Mouse (Mus musculus): Measurements from ENCODE around the gene Wdr93.

Wdr93 gene

DNA sequence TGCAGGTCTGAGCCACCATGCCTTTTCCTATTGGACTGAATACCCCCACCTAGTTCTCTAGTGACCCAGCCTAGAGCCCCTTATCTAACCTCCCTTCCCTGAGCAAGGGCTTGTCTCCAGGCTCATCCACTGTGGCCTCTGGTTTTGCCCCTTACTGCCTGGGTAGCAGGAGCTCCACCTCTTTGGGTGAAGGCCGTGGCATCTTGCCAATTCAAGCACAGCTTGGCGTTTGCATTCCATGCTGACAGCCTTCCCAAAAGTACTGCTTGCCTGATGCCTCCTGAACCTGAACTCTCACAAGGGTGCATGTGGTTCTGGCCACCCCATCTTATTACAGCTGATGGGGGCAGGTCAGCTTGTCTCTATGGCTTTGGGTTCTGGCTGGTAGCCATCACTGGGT is 60.9 kb downstream of the Wdr93 start:
- DNase-seq: peak; percentile 42

DNA sequence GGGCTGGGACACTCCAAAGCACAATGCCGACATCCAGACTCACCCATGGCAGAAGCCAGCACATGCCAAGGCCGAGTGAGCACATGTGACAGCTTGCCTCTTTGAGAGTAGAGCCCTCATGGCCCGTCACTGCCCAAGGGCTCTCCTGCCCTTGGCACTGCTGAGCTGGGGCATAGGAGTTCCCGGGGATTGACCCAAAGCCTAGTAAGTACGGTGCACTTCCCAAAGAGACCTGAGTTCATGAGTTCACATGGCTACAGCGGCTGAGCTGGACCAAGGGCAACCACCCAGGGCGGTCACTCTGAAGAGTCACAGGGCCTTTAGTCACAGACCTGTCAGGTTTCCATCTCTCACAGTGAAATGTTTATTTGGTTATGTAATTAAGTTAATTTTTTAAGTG is 65.6 kb downstream of the Wdr93 start:
- DNase-seq: peak; percentile 45

DNA sequence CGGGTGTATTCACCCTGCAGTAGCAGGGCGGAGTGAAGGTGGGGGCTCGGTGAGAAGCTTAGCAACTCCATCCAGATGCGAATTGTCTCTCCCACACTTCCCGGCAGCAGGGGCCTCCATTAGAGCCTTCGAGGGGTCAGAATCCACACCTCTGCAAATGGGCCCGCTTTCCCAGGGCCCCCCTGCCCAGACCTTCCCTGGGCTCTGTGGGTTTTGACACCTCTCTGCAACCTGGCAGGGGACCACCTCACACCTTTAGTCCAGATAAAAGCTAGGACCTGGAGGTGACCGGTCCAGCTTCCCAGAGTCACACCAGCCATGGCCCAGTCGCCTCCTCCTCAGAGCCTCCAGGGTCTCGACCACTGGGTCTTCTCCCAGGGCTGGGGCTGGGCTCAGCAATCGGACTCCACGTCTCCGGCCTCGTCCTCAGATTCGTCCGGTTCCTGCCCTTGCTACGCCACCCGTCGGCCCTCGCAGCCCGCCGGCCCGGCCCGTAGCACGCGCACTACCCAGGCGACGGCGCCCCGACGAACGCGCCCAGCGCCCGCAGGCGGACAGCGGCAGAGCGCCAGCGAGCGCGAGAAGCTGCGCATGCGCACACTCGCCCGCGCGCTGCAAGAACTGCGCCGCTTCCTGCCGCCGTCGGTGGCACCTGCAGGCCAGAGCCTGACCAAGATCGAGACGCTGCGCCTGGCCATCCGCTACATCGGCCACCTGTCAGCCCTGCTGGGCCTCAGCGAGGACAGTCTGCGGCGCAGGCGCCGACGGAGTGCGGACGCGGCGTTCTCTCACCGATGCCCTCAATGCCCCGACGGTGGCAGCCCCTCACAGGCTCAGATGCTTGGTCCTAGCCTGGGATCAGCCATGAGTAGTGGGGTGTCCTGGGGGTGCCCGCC is 67.9 kb downstream of the Wdr93 start, which contains the start of gene Mesp2:
TSS of gene Mesp2 (plus strand) at position 117 of the 896 bp plus-strand sequence.
- DNase-seq: peak; percentile 67

DNA sequence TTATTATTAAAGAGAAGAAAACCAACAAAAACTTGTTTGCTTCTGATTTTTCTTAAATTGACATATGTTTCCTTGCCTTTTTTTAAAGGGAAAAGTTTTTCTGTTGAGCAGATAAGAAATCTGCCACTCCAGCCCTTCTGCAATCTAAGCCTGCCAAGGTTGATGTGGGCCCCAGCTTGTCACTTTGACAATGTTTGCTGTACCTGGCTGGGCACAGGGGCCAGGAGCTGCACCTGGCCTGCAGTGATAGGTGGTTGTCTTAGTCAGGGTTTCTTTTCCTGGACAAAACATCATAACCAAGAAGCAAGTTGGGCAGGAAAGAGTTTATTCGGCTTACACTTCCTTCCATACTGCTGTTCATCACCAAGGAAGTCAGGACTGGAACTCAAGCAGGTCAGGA is 70.4 kb downstream of the Wdr93 start:
- no peak for DNase-seq

DNA sequence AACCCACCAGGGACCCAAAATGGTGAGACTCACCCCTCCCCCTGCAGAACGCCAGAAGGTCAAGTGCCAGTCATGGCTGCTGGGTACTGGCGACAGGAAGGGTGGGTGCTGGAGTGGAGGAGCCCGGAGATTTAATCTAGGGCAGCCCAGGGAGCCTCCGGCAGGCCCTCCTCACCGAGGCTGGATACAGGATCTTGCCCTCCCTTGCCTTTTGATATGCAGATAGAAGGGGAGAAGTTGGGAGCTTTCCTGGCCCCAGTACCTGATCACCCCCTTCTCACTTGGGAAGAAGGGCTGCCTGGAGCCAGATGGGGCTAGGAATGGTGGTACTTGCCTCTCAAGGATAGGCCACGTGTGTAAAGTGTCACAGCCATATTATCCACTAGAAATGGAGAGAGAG is 75.4 kb downstream of the Wdr93 start:
- no peak for DNase-seq

DNA sequence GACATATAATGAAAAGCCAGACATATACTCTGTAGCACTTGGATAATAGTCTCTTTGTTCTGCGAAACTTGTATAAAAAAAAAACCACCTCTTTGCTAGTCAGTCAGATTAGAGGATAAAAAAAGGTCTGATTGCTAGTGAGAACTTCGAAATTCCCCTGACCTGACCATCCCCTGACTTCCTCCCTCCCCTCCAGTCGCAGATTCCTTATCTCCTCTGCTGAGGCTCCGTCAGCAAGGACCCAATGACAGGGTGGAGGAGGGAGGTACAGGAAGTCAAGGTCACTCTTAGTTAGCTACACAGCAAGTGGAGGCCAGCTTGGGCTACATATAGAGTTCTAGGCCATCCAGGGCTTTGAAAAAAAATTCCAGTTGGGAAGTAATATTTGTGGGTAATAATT is 76.6 kb downstream of the Wdr93 start:
- no peak for DNase-seq

DNA sequence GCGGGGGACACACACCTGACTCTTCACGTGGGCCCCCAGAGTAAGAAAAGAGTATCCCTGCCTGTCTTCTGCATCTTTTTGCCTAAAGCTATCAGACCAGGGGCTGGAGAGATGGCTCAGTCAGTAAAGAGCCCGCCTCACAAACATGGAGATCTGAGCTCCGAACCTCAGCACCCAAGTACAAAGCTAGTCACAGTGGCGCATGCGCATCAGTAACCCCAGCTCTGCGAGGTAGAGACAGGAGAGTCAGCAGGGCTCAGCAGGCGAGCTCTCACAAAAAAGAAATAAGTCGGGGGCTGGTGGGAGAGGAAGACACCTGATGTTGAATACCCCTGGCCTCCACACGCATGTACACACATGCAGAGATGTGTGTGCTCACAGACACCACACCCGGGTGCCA is 77.0 kb downstream of the Wdr93 start:
- no peak for DNase-seq

DNA sequence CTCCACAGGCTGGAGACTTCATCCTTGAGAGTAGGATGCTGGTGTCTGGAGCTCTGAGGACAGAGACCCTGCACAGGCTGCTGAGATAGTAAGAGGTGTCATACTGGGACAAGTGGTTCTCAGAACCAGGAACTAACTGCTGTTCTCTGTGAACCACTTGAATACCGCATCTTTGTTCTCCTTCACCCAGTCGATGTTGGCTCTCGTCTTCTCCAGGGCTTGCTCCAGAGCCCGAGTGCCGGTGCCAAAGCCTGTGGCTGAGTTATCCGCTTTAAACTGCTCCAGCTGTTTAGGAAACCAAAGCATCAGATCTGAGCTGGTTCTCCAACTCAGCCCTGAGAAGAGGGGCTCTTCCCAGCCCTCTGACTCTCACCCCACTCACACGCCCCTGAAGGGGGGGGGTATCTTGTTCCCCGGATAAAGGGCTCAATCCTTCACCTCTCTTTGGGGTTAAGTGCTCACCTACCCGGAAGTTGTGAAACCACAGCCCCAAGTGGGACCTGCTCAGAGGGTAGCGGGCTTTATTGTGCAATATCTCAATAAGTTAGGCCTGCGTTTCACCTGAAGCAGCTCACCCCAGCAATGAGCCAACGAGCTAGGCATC is 79.2 kb downstream of the Wdr93 start:
- no peak for DNase-seq

DNA sequence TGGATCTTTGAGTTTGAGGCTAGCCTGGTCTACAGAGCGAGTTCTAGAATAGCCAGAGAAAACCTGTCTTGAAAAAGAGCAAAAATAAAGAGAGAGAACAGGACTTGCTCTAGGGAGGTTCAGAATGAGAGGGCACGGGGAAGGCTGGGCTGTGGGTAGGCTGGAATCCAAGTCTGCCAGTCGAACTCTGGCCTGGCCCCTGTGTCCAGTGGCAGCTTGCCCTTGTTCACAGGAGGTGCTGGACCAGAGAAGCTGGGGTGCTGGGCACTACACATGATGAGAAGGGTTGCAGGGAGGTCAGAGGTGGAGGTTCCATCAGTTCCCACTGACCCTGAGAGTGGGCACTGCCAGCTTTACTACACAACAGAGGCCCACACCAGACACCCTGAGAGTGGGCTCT is 85.4 kb downstream of the Wdr93 start:
- peak; percentile 85 for DNase-seq

DNA sequence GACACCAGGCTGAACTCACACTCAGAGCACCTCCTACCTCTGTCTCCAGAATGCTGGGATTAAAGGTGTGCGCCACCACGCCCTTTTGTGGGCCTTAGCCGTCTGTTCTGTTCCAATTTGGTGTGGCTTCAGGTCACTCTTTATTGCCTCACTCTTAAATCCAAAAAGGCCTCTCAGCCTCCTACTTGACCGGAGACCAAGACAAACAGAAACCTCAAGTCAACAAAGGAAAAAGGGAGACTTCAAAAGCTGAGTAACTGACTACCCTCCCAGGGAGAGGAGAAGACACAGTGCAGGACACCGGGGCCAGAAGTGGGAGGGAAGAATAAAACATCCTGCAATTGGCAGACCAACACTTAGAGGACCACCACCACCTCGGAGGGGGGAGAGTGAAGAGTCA is 88.2 kb downstream of the Wdr93 start:
- DNase-seq: no peak

DNA sequence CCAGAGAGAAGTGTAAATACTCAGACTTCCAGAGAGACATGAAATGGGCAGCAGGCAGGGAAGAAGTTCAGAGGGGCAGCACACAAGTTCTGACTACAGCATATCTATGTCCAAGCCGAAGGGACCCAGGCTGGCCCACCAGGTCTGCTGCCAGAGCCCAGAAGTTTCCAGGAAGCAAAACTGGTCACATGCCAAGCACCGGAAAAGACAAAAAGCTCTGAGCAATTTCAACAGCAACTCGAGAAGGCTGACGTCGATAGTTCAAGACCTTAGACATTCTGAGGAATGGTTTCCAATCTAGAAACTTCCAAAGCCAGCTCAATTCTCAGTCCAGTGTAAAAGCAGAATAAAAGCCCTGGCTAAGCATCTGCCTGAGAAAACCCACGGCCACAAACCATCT is 88.6 kb downstream of the Wdr93 start:
- DNase-seq: peak; percentile 55

DNA sequence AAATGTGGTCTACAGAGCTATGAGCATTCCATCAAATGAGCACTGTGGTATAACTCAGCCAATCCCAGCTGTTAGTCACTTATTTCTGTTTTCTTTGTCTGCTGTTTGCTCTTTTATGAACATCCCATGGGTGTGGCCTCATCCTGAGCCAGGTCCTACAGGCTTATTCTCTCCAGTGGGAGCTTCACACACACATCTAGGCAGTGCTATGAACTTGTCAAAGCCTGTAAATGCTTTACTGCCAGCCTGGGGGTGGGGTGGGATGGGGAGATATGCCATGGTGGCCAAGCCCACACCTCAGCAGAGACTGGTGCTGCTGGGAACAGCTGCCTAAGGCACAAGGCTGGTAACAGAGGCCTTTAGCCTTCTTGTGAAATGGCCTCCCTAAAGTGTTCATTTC is 90.0 kb downstream of the Wdr93 start:
- DNase-seq: no peak

DNA sequence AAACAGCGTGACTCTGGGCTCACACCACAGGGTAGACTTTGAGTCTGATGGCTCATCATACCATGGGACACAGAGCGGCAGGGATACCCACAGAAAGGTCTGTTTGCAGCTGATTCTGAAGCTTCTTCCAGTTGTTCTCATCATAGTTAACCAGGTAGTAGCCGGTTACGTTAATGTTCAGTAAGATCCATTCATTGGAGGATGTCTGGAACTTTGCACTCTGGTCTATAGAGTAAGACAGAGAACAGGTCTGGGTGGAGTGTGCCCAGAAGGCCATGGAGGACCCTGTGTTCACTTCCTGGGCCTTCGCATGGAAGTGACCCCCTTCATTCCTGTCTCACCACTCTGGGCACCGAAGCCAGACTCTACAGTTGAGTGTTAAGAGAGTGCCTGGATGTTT is 92.2 kb downstream of the Wdr93 start:
- peak; percentile 62 for DNase-seq
